Mouse (Mus musculus) heart, adult 2 months (tissue): Measurements from ENCODE around the gene Cyp2d26.

ENCODE experiments used
- CTCF ChIP-seq: fragments of 200-600 bp; IDR thresholded peaks from 2 replicates; pipeline ENCODE4 v1.8.1; 2022; ENCODE audit warnings: antibody characterized with exemption, mild to moderate bottlenecking, moderate library complexity
- POLR2A ChIP-seq: fragments of 200-500 bp; IDR thresholded peaks from 2 replicates; pipeline ENCODE4 v1.6.1; 2011; ENCODE audit warnings: mild to moderate bottlenecking, low read depth, low read length, control low read depth; ENCODE audit not compliant: insufficient read depth

DNA sequence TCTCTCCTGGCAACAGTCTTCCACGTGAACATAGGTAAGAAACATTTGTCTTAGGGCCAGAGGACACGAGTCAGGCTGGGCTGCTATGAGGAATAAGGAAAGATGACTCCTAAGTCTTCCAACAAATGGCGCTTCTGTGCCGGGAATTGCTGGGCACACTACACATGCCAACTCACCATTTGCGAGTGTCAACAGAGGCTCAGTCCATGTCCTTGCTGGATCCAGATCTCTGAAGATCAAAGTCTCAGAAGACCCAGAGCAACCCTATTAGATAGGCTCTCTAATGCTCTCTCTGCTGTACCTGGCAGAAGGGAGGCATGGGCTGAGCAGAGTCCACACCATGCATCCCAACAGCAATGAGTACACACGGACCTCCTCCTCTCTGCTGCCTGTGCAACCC lies 29.2 kb downstream of the Cyp2d26 start:
- TF ChIP-seq CTCF: no peak
- TF ChIP-seq POLR2A: no peak
